Mouse (Mus musculus) cerebellum, adult 9-10 months (tissue): ENCODE data around the gene Pkn3.
"Not testable (repeated sequence)": the region's sequence is repeated elsewhere in the genome, so short reads cannot be mapped to it uniquely, and the experiment has no call there.

Source experiments
- DNase-seq: peaks from one replicate; pipeline ENCODE4 v3.0.0; 2022

Gene Pkn3

GRCm38 (mm10) chr2:30077502-30078348 lies at the start of gene Pkn3:
Gene Pkn3 (plus strand): TSS chr2:30077684.
- peak; percentile 74 for DNase-seq

GRCm38 (mm10) chr2:30032244-30032846 lies 45.1 kb upstream of the Pkn3 start:
- DNase-seq = no peak

GRCm38 (mm10) chr2:30032957-30033356 lies 44.5 kb upstream of the Pkn3 start:
- DNase-seq = no peak

- no peak for DNase-seq
Measured at GRCm38 (mm10) chr2:30037762-30038161, 39.7 kb upstream of the Pkn3 start.

- no peak for DNase-seq
Measured at GRCm38 (mm10) chr2:30038370-30038769, 39.1 kb upstream of the Pkn3 start.

- DNase-seq = no peak
Measured at GRCm38 (mm10) chr2:30039687-30040086, 37.8 kb upstream of the Pkn3 start.

- DNase-seq = peak; percentile 68
Measured at GRCm38 (mm10) chr2:30042445-30042844, 35.0 kb upstream of the Pkn3 start.

GRCm38 (mm10) chr2:30044550-30044949 lies 32.9 kb upstream of the Pkn3 start:
- no peak for DNase-seq

GRCm38 (mm10) chr2:30047127-30047526 lies 30.4 kb upstream of the Pkn3 start:
- DNase-seq = no peak

- DNase-seq = no peak
Measured at GRCm38 (mm10) chr2:30048101-30048501, 29.4 kb upstream of the Pkn3 start.

- peak; percentile 96 for DNase-seq
Measured at GRCm38 (mm10) chr2:30048699-30049388, 28.6 kb upstream of the Pkn3 start, which contains the start of gene Wdr34. Gene Wdr34 (minus strand): TSS chr2:30048881.

- no peak for DNase-seq
Measured at GRCm38 (mm10) chr2:30049831-30050230, 27.7 kb upstream of the Pkn3 start.

- no peak for DNase-seq
Measured at GRCm38 (mm10) chr2:30051992-30052761, 25.3 kb upstream of the Pkn3 start.

- DNase-seq = not testable (repeated sequence)
Measured at GRCm38 (mm10) chr2:30055310-30055709, 22.2 kb upstream of the Pkn3 start.

GRCm38 (mm10) chr2:30056736-30057135 lies 20.7 kb upstream of the Pkn3 start:
- DNase-seq = no peak

GRCm38 (mm10) chr2:30057223-30057904 lies 20.1 kb upstream of the Pkn3 start, which contains the start of gene Set:
Gene Set (plus strand): TSS chr2:30057378.
- no peak for DNase-seq

GRCm38 (mm10) chr2:30058418-30058817 lies 19.1 kb upstream of the Pkn3 start:
- DNase-seq = no peak

GRCm38 (mm10) chr2:30061215-30062166 lies 16.0 kb upstream of the Pkn3 start:
- DNase-seq = peak; percentile 47

GRCm38 (mm10) chr2:30062249-30063093 lies 15.0 kb upstream of the Pkn3 start:
- DNase-seq = peak; percentile 66

GRCm38 (mm10) chr2:30063235-30063634 lies 14.2 kb upstream of the Pkn3 start:
- no peak for DNase-seq
